Mouse (Mus musculus) hindbrain, embryonic 16.5 days (tissue): Measurements from ENCODE around the gene Slc35d2. TPM values are rescaled to one million over a fixed set of nuclear protein-coding genes. Genes with fewer than 3 reads are reported as not detected.

Source experiments
- ATAC-seq: fragments of 200-750 bp; cut with Nextera tagmentation; 2 replicates; pipeline ENCODE4 v1.8.0; 2017; ENCODE audit warnings: moderate TSS enrichment, moderate library complexity
- H3K27ac ChIP-seq: fragments of 300-500 bp; sonication (generic); 2 replicates; pipeline ENCODE4 v1.5.1; 2014; ENCODE audit warnings: low read depth, mild to moderate bottlenecking, control low read depth, low read length, moderate library complexity
- H3K27me3 ChIP-seq: fragments of 300-500 bp; sonication (generic); replicated peaks from 2 replicates; pipeline ENCODE4 v1.6.1; 2014; ENCODE audit warnings: low read length; ENCODE audit not compliant: control insufficient read depth, insufficient read depth
- H3K36me3 ChIP-seq: fragments of 300-500 bp; sonication (generic); 2 replicates; pipeline ENCODE4 v1.6.1; 2014; ENCODE audit warnings: mild to moderate bottlenecking, low read length, moderate library complexity, mixed read lengths; ENCODE audit not compliant: control insufficient read depth, insufficient read depth
- H3K4me1 ChIP-seq: fragments of 300-500 bp; sonication (generic); 2 replicates; pipeline ENCODE4 v1.6.1; 2014; ENCODE audit warnings: low read depth, low read length; ENCODE audit not compliant: control insufficient read depth, insufficient read depth
- H3K4me2 ChIP-seq: fragments of 300-500 bp; sonication (generic); 2 replicates; pipeline ENCODE4 v1.6.1; 2014; ENCODE audit warnings: mild to moderate bottlenecking, low read length, control low read depth, moderate library complexity
- H3K4me3 ChIP-seq: fragments of 300-500 bp; sonication (generic); 2 replicates; pipeline ENCODE4 v1.5.1; 2014; ENCODE audit warnings: mild to moderate bottlenecking, low read length, control low read depth, moderate library complexity
- H3K9ac ChIP-seq: fragments of 300-500 bp; sonication (generic); 2 replicates; pipeline ENCODE4 v1.6.1; 2014; ENCODE audit warnings: low read depth, mild to moderate bottlenecking, control low read depth, low read length, moderate library complexity
- H3K9me3 ChIP-seq: fragments of 300-500 bp; sonication (generic); 2 replicates; pipeline ENCODE4 v1.6.1; 2014; ENCODE audit warnings: mild to moderate bottlenecking, low read length, moderate library complexity; ENCODE audit not compliant: control insufficient read depth
- WGBS: fragments of 180-500 bp; shearing (Covaris S2); extraction: QIAGEN DNeasy Blood & Tissue Kit; methylation state at CpG from one replicate; pipeline ENCODE4 v1.1.7; 2014; 5-methylcytosine and 5-hydroxymethylcytosine counted together
- polyA plus RNA-seq: library from polyadenylated mRNA; unstranded; fragments of >200 nt; fragmentation: Nextera tagmentation; extraction: Ambion mirVana; gene quantifications from 2 replicates; pipeline ENCODE4 v1.2.1, GENCODE M21; 2015

Gene Slc35d2
- polyA plus RNA-seq, 1 experiment from 2014 or later, result 2.1 TPM

- Histone ChIP-seq H3K4me2 (no peak overlapping the region), H3K27me3 (no peaks in the 10 kb centered on the region; the same call in none of the 2 replicates), H3K36me3 (no peaks in the 10 kb centered on the region), H3K4me3 (no peak overlapping the region), H3K27ac (no peak overlapping the region), H3K4me1 (peaks cover 10% of the 10 kb centered on the region), H3K9ac (no peak overlapping the region), H3K9me3 (no peaks in the 10 kb centered on the region)
- WGBS, result 11% methylated on average over 1 of the region's 1 CpGs
- ATAC-seq, result no peak
These were observed 26.0 kb upstream of the Slc35d2 start for GRCm38 (mm10) chr13:64155171-64155571.

GRCm38 (mm10) chr13:64154651-64155050, 25.5 kb upstream of the Slc35d2 start:
- Histone ChIP-seq H3K27me3 (no peaks in the 10 kb centered on the region; the same call in none of the 2 replicates), H3K4me2 (no peak overlapping the region), H3K9me3 (no peaks in the 10 kb centered on the region), H3K27ac (no peak overlapping the region), H3K4me1 (peaks cover 10% of the 10 kb centered on the region), H3K9ac (no peak overlapping the region), H3K36me3 (no peaks in the 10 kb centered on the region), H3K4me3 (no peak overlapping the region)
- ATAC-seq, result no peak
- 70% methylated on average over 2 of the region's 2 CpGs for whole genome bisulfite sequencing

GRCm38 (mm10) chr13:64153751-64154267, 24.6 kb upstream of the Slc35d2 start:
- peak overlapping the region; percentile 47 for H3K9ac ChIP-seq

GRCm38 (mm10) chr13:64153083-64153682, 24.0 kb upstream of the Slc35d2 start, which contains the start of gene Zfp367:
Gene Zfp367, minus strand, starts transcription at chr13:64153202.
- Histone ChIP-seq H3K4me1 (peaks cover 10% of the 10 kb centered on the region), H3K9me3 (no peaks in the 10 kb centered on the region), H3K36me3 (no peaks in the 10 kb centered on the region), H3K27me3 (no peaks in the 10 kb centered on the region; the same call in 1 of the 2 replicates), H3K9ac (peak within 1 kb of the TSS; percentile 76), H3K4me3 (peak within 1 kb of the TSS; percentile 86), H3K4me2 (peak within 1 kb of the TSS; percentile 89), H3K27ac (peak within 1 kb of the TSS; percentile 40)
- WGBS, result under 1% methylated on average over 53 of the region's 56 CpGs
- ATAC-seq, result peak; percentile 99

More at GRCm38 (mm10) chr13:64153751-64154267, 24.6 kb upstream of the Slc35d2 start:
- H3K4me2 ChIP-seq, result peak overlapping the region; percentile 89
- no peaks in the 10 kb centered on the region for H3K9me3 ChIP-seq
- peak; percentile 13 for ATAC-seq
- no peaks in the 10 kb centered on the region for H3K36me3 ChIP-seq
- WGBS, result under 1% methylated on average over 18 of the region's 18 CpGs
- H3K27ac ChIP-seq, result no peak overlapping the region
- H3K27me3 ChIP-seq, result no peaks in the 10 kb centered on the region; the same call in 1 of the 2 replicates
- peak overlapping the region; percentile 86 for H3K4me3 ChIP-seq
- H3K4me1 ChIP-seq, result peaks cover 10% of the 10 kb centered on the region

- Histone ChIP-seq H3K4me3 (peak overlapping the region; percentile 86), H3K27me3 (no peaks in the 10 kb centered on the region; the same call in 1 of the 2 replicates), H3K27ac (peak overlapping the region; percentile 40), H3K36me3 (no peaks in the 10 kb centered on the region), H3K4me1 (peaks cover 10% of the 10 kb centered on the region), H3K9ac (peak overlapping the region; percentile 76), H3K9me3 (no peaks in the 10 kb centered on the region), H3K4me2 (peak overlapping the region; percentile 89)
- ATAC-seq, result no peak; the same call in none of the 2 replicates
- under 1% methylated on average over 53 of the region's 61 CpGs for WGBS
These were observed 23.5 kb upstream of the Slc35d2 start for GRCm38 (mm10) chr13:64152671-64153082.

GRCm38 (mm10) chr13:64152241-64152669, 23.1 kb upstream of the Slc35d2 start:
- Histone ChIP-seq H3K9me3 (no peaks in the 10 kb centered on the region), H3K4me2 (peak overlapping the region; percentile 89), H3K36me3 (no peaks in the 10 kb centered on the region), H3K4me1 (peaks cover 10% of the 10 kb centered on the region), H3K4me3 (peak overlapping the region; percentile 86), H3K9ac (peak overlapping the region; percentile 76), H3K27me3 (no peaks in the 10 kb centered on the region; the same call in 1 of the 2 replicates), H3K27ac (peak overlapping the region; percentile 40)
- WGBS, result under 1% methylated on average over 33 of the region's 42 CpGs
- ATAC-seq, result peak; percentile 37

- Histone ChIP-seq H3K27ac (no peak overlapping the region), H3K9me3 (no peaks in the 10 kb centered on the region), H3K9ac (no peak overlapping the region), H3K4me1 (peaks cover 10% of the 10 kb centered on the region), H3K4me2 (no peak overlapping the region), H3K36me3 (no peaks in the 10 kb centered on the region), H3K4me3 (no peak overlapping the region), H3K27me3 (no peaks in the 10 kb centered on the region)
- ATAC-seq, result no peak
- 76% methylated on average over 5 of the region's 5 CpGs for WGBS
These were observed 21.0 kb upstream of the Slc35d2 start for GRCm38 (mm10) chr13:64150121-64150520.

- H3K4me3 ChIP-seq, result peak overlapping the region; percentile 53
- peak overlapping the region; percentile 87 for H3K4me2 ChIP-seq
- no peaks in the 10 kb centered on the region for H3K27me3 ChIP-seq
- H3K36me3 ChIP-seq, result no peaks in the 10 kb centered on the region
- ATAC-seq, result peak; percentile 80
- 42% methylated on average over 15 of the region's 15 CpGs for WGBS
- H3K9me3 ChIP-seq, result no peaks in the 10 kb centered on the region
- H3K4me1 ChIP-seq, result peaks cover 5% of the 10 kb centered on the region; the same call in 1 of the 2 replicates
- peak overlapping the region; percentile 63; the same call in 1 of the 2 replicates for H3K9ac ChIP-seq
- H3K27ac ChIP-seq, result no peak overlapping the region
These were observed 628 bp upstream of the Slc35d2 start for GRCm38 (mm10) chr13:64129616-64130375.

GRCm38 (mm10) chr13:64126316-64126715, 2.9 kb downstream of the Slc35d2 start:
- 57% methylated on average over 4 of the region's 4 CpGs for WGBS
- Histone ChIP-seq H3K27me3 (no peaks in the 10 kb centered on the region), H3K4me3 (no peak overlapping the region), H3K36me3 (no peaks in the 10 kb centered on the region), H3K27ac (no peak overlapping the region), H3K4me1 (peaks cover 5% of the 10 kb centered on the region; the same call in 1 of the 2 replicates), H3K9ac (no peak overlapping the region), H3K4me2 (no peak overlapping the region), H3K9me3 (peaks cover 4% of the 10 kb centered on the region)
- ATAC-seq, result no peak
